Mouse (Mus musculus): Measurements from ENCODE around the gene Bcl2l13.

Gene Bcl2l13

GRCm38 (mm10) chr6:120929421-120929820 is 93.4 kb downstream of the Bcl2l13 start:
- DNase-seq (ENCODE audit: low spot score): no peak

GRCm38 (mm10) chr6:120930450-120931306 is 94.7 kb downstream of the Bcl2l13 start:
- DNase-seq (ENCODE audit: low spot score): no peak

- no peak for DNase-seq (ENCODE audit: low spot score)
These were observed 96.6 kb downstream of the Bcl2l13 start for GRCm38 (mm10) chr6:120932597-120932996.

GRCm38 (mm10) chr6:120933670-120934069 is 97.7 kb downstream of the Bcl2l13 start:
- DNase-seq (ENCODE audit: low spot score): no peak

GRCm38 (mm10) chr6:120934176-120934575 is 98.2 kb downstream of the Bcl2l13 start:
- no peak for DNase-seq (ENCODE audit: low spot score)

- no peak for DNase-seq (ENCODE audit: low spot score)
These were observed 101.1 kb downstream of the Bcl2l13 start for GRCm38 (mm10) chr6:120937104-120937617.

GRCm38 (mm10) chr6:120937999-120938608 is 102.1 kb downstream of the Bcl2l13 start:
- no peak for DNase-seq (ENCODE audit: low spot score)

GRCm38 (mm10) chr6:120938763-120939450 is 102.9 kb downstream of the Bcl2l13 start:
- DNase-seq (ENCODE audit: low spot score): no peak

GRCm38 (mm10) chr6:120939783-120940182 is 103.8 kb downstream of the Bcl2l13 start:
- no peak for DNase-seq (ENCODE audit: low spot score)

GRCm38 (mm10) chr6:120940446-120941083 is 104.6 kb downstream of the Bcl2l13 start:
- DNase-seq (ENCODE audit: low spot score): no peak

GRCm38 (mm10) chr6:120941084-120941481 is 105.1 kb downstream of the Bcl2l13 start:
- no peak for DNase-seq (ENCODE audit: low spot score)

GRCm38 (mm10) chr6:120941575-120941974 is 105.6 kb downstream of the Bcl2l13 start:
- no peak for DNase-seq (ENCODE audit: low spot score)

Data from adipocyte (in vitro differentiated cells).